Mouse (Mus musculus) liver, embryonic 14.5 days (tissue): Measurements from ENCODE around the gene Klf5. TPM values are rescaled to one million over a fixed set of nuclear protein-coding genes. Genes with fewer than 3 reads are reported as not detected.

ENCODE experiments used
- ATAC-seq: fragments of 200-750 bp; cut with Nextera tagmentation; 2 replicates; pipeline ENCODE4 v1.8.0; 2017; ENCODE audit warnings: moderate number of reproducible peaks, mild to moderate bottlenecking, moderate library complexity; ENCODE audit not compliant: insufficient read depth
- DNase-seq, 3 experiments: peaks; one replicate each; pipeline ENCODE4 v3.0.0-alpha.2; 2012 to 2013; ENCODE audit warnings: low read depth in 3 of 3, low spot score in 3 of 3
- H3K27ac ChIP-seq: fragments of 300-500 bp; sonication (generic); 2 replicates; pipeline ENCODE4 v1.5.1; 2014; ENCODE audit warnings: moderate library complexity, mild to moderate bottlenecking, control low read depth, inconsistent platforms
- H3K27me3 ChIP-seq: fragments of 300-500 bp; sonication (generic); 2 replicates; pipeline ENCODE4 v1.6.1; 2014; ENCODE audit warnings: mild to moderate bottlenecking, low read length, moderate library complexity; ENCODE audit not compliant: control insufficient read depth, insufficient read depth
- H3K36me3 ChIP-seq: fragments of 300-500 bp; sonication (generic); replicated peaks from 2 replicates; pipeline ENCODE4 v1.6.1; 2014; ENCODE audit warnings: low read depth; ENCODE audit not compliant: control insufficient read depth, insufficient read depth
- H3K4me1 ChIP-seq, 2 experiments: fragments of 200-500 bp in 1 of 2; fragments of 300-500 bp in 1 of 2; sonication (generic) in 1 of 2; replicated peaks; 2 replicates each; pipeline ENCODE4 v1.6.1; 2012 to 2014; ENCODE audit warnings: antibody characterized with exemption in 1 of 2, inconsistent platforms in 1 of 2, low read length in 1 of 2; ENCODE audit not compliant: control insufficient read depth in 2 of 2, insufficient read depth in 2 of 2
- H3K4me2 ChIP-seq: fragments of 300-500 bp; sonication (generic); 2 replicates; pipeline ENCODE4 v1.6.1; 2014; ENCODE audit warnings: low read depth, mild to moderate bottlenecking, control low read depth, moderate library complexity
- H3K4me3 ChIP-seq, 2 experiments: fragments of 200-500 bp in 1 of 2; fragments of 300-500 bp in 1 of 2; sonication (generic) in 1 of 2; 2 replicates each; pipeline ENCODE4 v1.5.1; 2012 to 2014; ENCODE audit warnings: low read depth in 2 of 2, low read length in 2 of 2, mild to moderate bottlenecking in 2 of 2, control low read depth in 1 of 2, inconsistent platforms in 1 of 2, moderate library complexity in 1 of 2; ENCODE audit not compliant: insufficient read depth in 1 of 2
- H3K9ac ChIP-seq: fragments of 300-500 bp; sonication (generic); replicated peaks from 2 replicates; pipeline ENCODE4 v1.6.1; 2014; ENCODE audit warnings: mild to moderate bottlenecking, control low read depth, moderate library complexity
- H3K9me3 ChIP-seq: fragments of 300-500 bp; sonication (generic); 2 replicates; pipeline ENCODE4 v1.6.1; 2016; ENCODE audit warnings: low read length, mixed read lengths; ENCODE audit not compliant: control insufficient read depth
- CTCF ChIP-seq: IDR thresholded peaks from 2 replicates; pipeline ENCODE4 v1.5.1; 2016; ENCODE audit warnings: antibody characterized with exemption, low read depth, control low read depth
- EP300 ChIP-seq: IDR thresholded peaks from 2 replicates; pipeline ENCODE4 v1.6.1; 2016; ENCODE audit warnings: antibody characterized with exemption, low read depth
- WGBS: fragments of 180-500 bp; shearing (Covaris S2); extraction: QIAGEN DNeasy Blood & Tissue Kit; methylation state at CpG from one replicate; pipeline ENCODE4 v1.1.7; 2014; ENCODE audit not compliant: insufficient replicate concordance; 5-methylcytosine and 5-hydroxymethylcytosine counted together
- polyA plus RNA-seq, 2 experiments: library from polyadenylated mRNA; depleted of rRNA in 1 of 2; stranded (reverse) in 1 of 2; unstranded in 1 of 2; fragments of >200 nt; fragmentation: Nextera tagmentation in 1 of 2; extraction: Ambion mirVana in 1 of 2; gene quantifications; 2 replicates each; pipeline versions ENCODE4 v1.2.1 to v1.2.3; 2012 to 2014

Klf5 gene
- polyA plus RNA-seq, 2 experiments, result 0.60 to 1.3 TPM

DNA sequence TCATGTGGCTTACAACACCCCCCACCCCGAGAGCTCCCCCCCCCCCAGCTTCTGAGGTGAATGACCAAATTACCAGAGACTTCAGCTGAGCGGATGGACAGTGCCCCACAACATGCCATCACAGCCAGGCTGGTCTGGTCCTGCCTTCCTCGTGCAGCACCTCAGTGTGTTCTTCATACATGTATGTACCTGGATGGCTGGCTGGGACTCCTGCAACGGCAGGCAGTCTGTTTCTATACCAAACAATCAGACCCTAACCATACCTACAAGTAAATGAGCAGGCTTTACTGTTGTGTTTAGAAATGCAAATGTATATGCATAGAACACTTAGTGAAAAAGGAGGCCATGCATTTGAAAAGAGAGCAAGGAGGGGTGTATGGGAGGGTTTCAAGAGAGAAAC lies 54.5 kb downstream of the Klf5 start:
- H3K4me3 ChIP-seq, result no peak overlapping the region
- DNase-seq (no peak), ATAC-seq (no peak)
- no peak overlapping the region for H3K4me2 ChIP-seq
- H3K27ac ChIP-seq, result no peak overlapping the region
- no peak for TF ChIP-seq EP300
- no peak for TF ChIP-seq CTCF
- WGBS, result 46% methylated on average over 4 of the region's 4 CpGs
- no peaks in the 10 kb centered on the region for H3K27me3 ChIP-seq
- no peaks in the 10 kb centered on the region for H3K4me1 ChIP-seq
- H3K9me3 ChIP-seq, result no peaks in the 10 kb centered on the region
- no peak overlapping the region for H3K9ac ChIP-seq
- no peaks in the 10 kb centered on the region for H3K36me3 ChIP-seq

DNA sequence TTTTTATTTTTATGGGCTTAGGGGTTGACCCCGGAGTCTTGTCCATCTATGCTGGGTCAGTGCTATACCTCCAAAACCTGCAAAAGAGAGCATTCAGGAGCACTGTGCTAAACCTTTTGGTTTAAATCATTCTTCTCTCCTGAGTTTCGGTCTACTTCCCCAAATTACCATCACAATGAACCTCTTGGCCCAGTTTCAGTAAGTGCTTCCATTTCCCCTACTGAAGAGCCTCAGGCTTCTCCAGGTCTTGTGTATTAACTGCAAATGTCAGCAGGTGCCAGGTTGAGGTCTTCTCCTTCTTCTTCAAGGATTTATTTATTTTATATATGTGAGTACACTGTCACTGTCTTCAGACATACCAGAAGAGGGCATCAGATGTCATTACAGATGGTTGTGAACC lies 55.6 kb downstream of the Klf5 start:
- H3K4me3 ChIP-seq, result no peak overlapping the region
- no peaks in the 10 kb centered on the region for H3K36me3 ChIP-seq
- H3K27ac ChIP-seq, result no peak overlapping the region
- TF ChIP-seq EP300 (no peak), CTCF (no peak)
- no peaks in the 10 kb centered on the region for H3K4me1 ChIP-seq
- no peak for ATAC-seq
- no peaks in the 10 kb centered on the region for H3K27me3 ChIP-seq
- 61% methylated on average over 2 of the region's 2 CpGs for WGBS
- H3K9me3 ChIP-seq, result no peaks in the 10 kb centered on the region
- no peak for DNase-seq
- no peak overlapping the region for H3K4me2 ChIP-seq
- H3K9ac ChIP-seq, result no peak overlapping the region

- H3K9ac ChIP-seq, result no peak overlapping the region
- H3K4me1 ChIP-seq, result no peaks in the 10 kb centered on the region
- no peak overlapping the region for H3K27ac ChIP-seq
- no peaks in the 10 kb centered on the region for H3K9me3 ChIP-seq
- no peak overlapping the region for H3K4me3 ChIP-seq
- DNase-seq (no peak), ATAC-seq (no peak)
- no peak for TF ChIP-seq EP300
- TF ChIP-seq CTCF, result no peak
- 59% methylated on average over 10 of the region's 10 CpGs for WGBS
- no peaks in the 10 kb centered on the region for H3K27me3 ChIP-seq
- H3K36me3 ChIP-seq, result no peaks in the 10 kb centered on the region
- H3K4me2 ChIP-seq, result no peak overlapping the region
Measured at GRCm38 (mm10) chr14:99354761-99355609, 56.5 kb downstream of the Klf5 start.

DNA sequence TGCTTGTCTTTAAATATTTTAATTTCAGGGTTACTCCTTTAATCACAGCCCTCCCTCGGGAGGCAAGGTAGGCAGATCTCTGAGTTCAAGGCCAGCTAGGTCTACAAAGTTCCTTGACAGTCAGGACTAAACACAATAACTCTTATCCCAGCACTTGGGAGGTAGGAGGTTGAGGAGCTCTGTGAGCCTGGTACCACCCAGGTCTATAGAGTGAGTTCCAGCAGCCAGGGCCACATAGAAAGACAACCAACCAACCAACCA lies 57.0 kb downstream of the Klf5 start:
- H3K9me3 ChIP-seq, result no peaks in the 10 kb centered on the region
- no peak overlapping the region for H3K9ac ChIP-seq
- H3K4me2 ChIP-seq, result no peak overlapping the region
- H3K4me1 ChIP-seq, result no peaks in the 10 kb centered on the region
- no peaks in the 10 kb centered on the region for H3K27me3 ChIP-seq
- TF ChIP-seq EP300, result no peak
- no peak for TF ChIP-seq CTCF
- H3K4me3 ChIP-seq, result no peak overlapping the region
- DNase-seq (no peak), ATAC-seq (no peak)
- WGBS, result 52% methylated on average over 1 of the region's 1 CpGs
- no peak overlapping the region for H3K27ac ChIP-seq
- no peaks in the 10 kb centered on the region for H3K36me3 ChIP-seq

- Histone ChIP-seq H3K27ac (no peak overlapping the region), H3K4me1 (no peaks in the 10 kb centered on the region), H3K27me3 (no peaks in the 10 kb centered on the region), H3K9ac (no peak overlapping the region), H3K4me3 (no peak overlapping the region), H3K9me3 (no peaks in the 10 kb centered on the region), H3K36me3 (no peaks in the 10 kb centered on the region), H3K4me2 (no peak overlapping the region)
- TF ChIP-seq CTCF (no peak), EP300 (no peak)
- ATAC-seq (no peak), DNase-seq (no peak)
- 69% methylated on average over 5 of the region's 5 CpGs for WGBS
Measured at GRCm38 (mm10) chr14:99362956-99363355, 64.5 kb downstream of the Klf5 start.
